Mouse (Mus musculus): ENCODE data around the gene Fgf22. TPM values are rescaled to one million over a fixed set of nuclear protein-coding genes. Genes with fewer than 3 reads are reported as not detected.

Gene Fgf22
- polyA plus RNA-seq (2012; rRNA removed) = 10.6 and 11.1 TPM in 2 replicates

- H3K4me3 ChIP-seq (replicated peaks; ENCODE audit: insufficient read depth, low read depth, low read length) = peak within 1 kb of the TSS; percentile 31
- 0 out of 2 replicates have a peak, but pooled peaks cover 4% of the 10 kb centered on the region for H3K4me1 ChIP-seq (ENCODE audit: control insufficient read depth, insufficient read depth, low read length)
- H3K27me3 ChIP-seq (ENCODE audit: control insufficient read depth, insufficient read depth, low read length) = no peaks in the 10 kb centered on the region
- no peak within 1 kb of the TSS for H3K27ac ChIP-seq (ENCODE audit: insufficient read depth, low read length)
- TF ChIP-seq POLR2A (IDR thresholded peaks at IDR 0.05; ENCODE audit: borderline replicate concordance, insufficient read depth, low read length) (no peak), CTCF (IDR thresholded peaks at IDR 0.05; ENCODE audit: borderline replicate concordance, insufficient read depth, low read depth, low read length) (no peak)
- peak; percentile 81 to 83 for DNase-seq
- WGBS = 3% methylated on average over 36 of the region's 36 CpGs
Measured at GRCm38 (mm10) chr10:79754856-79755516, at the start of gene Fgf22. Gene Fgf22 (plus strand): TSS chr10:79755076.

GRCm38 (mm10) chr10:79705951-79706350, 48.9 kb upstream of the Fgf22 start:
- WGBS = 33% methylated on average over 5 of the region's 5 CpGs
- H3K4me1 ChIP-seq (ENCODE audit: control insufficient read depth, insufficient read depth, low read length) = peaks cover 36% of the 10 kb centered on the region
- peak overlapping the region; percentile 96 for H3K27ac ChIP-seq (ENCODE audit: insufficient read depth, low read length)

GRCm38 (mm10) chr10:79706406-79707094, 48.3 kb upstream of the Fgf22 start:
- TF ChIP-seq CTCF (IDR thresholded peaks at IDR 0.05; ENCODE audit: borderline replicate concordance, insufficient read depth, low read depth, low read length) (no peak), POLR2A (IDR thresholded peaks at IDR 0.05; ENCODE audit: borderline replicate concordance, insufficient read depth, low read length) (no peak)
- H3K27ac ChIP-seq (ENCODE audit: insufficient read depth, low read length) = peak overlapping the region; percentile 96
- 3% methylated on average over 5 of the region's 5 CpGs for WGBS
- H3K27me3 ChIP-seq (ENCODE audit: control insufficient read depth, insufficient read depth, low read length) = no peaks in the 10 kb centered on the region
- H3K4me1 ChIP-seq (ENCODE audit: control insufficient read depth, insufficient read depth, low read length) = peaks cover 36% of the 10 kb centered on the region
- H3K4me3 ChIP-seq (replicated peaks; ENCODE audit: insufficient read depth, low read depth, low read length) = peak overlapping the region; percentile 90
- DNase-seq = peak; percentile 68 to 71

More at GRCm38 (mm10) chr10:79705951-79706350, 48.9 kb upstream of the Fgf22 start:
- no peak for TF ChIP-seq POLR2A (IDR thresholded peaks at IDR 0.05; ENCODE audit: borderline replicate concordance, insufficient read depth, low read length)
- TF ChIP-seq CTCF (IDR thresholded peaks at IDR 0.05; ENCODE audit: borderline replicate concordance, insufficient read depth, low read depth, low read length) = no peak
- Histone ChIP-seq H3K27me3 (ENCODE audit: control insufficient read depth, insufficient read depth, low read length) (no peaks in the 10 kb centered on the region), H3K4me3 (replicated peaks; ENCODE audit: insufficient read depth, low read depth, low read length) (peak overlapping the region; percentile 90)
- no peak for DNase-seq

- TF ChIP-seq CTCF (IDR thresholded peaks at IDR 0.05; ENCODE audit: borderline replicate concordance, insufficient read depth, low read depth, low read length) = no peak
- no peak for TF ChIP-seq POLR2A (IDR thresholded peaks at IDR 0.05; ENCODE audit: borderline replicate concordance, insufficient read depth, low read length)
- no peaks in the 10 kb centered on the region for H3K27me3 ChIP-seq (ENCODE audit: control insufficient read depth, insufficient read depth, low read length)
- peaks cover 36% of the 10 kb centered on the region for H3K4me1 ChIP-seq (ENCODE audit: control insufficient read depth, insufficient read depth, low read length)
- DNase-seq = peak; percentile 74 to 82
- H3K4me3 ChIP-seq (replicated peaks; ENCODE audit: insufficient read depth, low read depth, low read length) = peak overlapping the region; percentile 90
- WGBS = 14% methylated on average over 1 of the region's 1 CpGs
- peak overlapping the region; percentile 96 for H3K27ac ChIP-seq (ENCODE audit: insufficient read depth, low read length)
Measured at GRCm38 (mm10) chr10:79707162-79707561, 47.7 kb upstream of the Fgf22 start.

GRCm38 (mm10) chr10:79707759-79708158, 47.1 kb upstream of the Fgf22 start:
- DNase-seq = no peak
- WGBS = 33% methylated on average over 4 of the region's 4 CpGs
- H3K4me1 ChIP-seq (ENCODE audit: control insufficient read depth, insufficient read depth, low read length) = peaks cover 38% of the 10 kb centered on the region
- peak overlapping the region; percentile 96 for H3K27ac ChIP-seq (ENCODE audit: insufficient read depth, low read length)
- no peaks in the 10 kb centered on the region for H3K27me3 ChIP-seq (ENCODE audit: control insufficient read depth, insufficient read depth, low read length)
- peak overlapping the region; percentile 90 for H3K4me3 ChIP-seq (replicated peaks; ENCODE audit: insufficient read depth, low read depth, low read length)
- TF ChIP-seq CTCF (IDR thresholded peaks at IDR 0.05; ENCODE audit: borderline replicate concordance, insufficient read depth, low read depth, low read length) (no peak), POLR2A (IDR thresholded peaks at IDR 0.05; ENCODE audit: borderline replicate concordance, insufficient read depth, low read length) (no peak)

DNA sequence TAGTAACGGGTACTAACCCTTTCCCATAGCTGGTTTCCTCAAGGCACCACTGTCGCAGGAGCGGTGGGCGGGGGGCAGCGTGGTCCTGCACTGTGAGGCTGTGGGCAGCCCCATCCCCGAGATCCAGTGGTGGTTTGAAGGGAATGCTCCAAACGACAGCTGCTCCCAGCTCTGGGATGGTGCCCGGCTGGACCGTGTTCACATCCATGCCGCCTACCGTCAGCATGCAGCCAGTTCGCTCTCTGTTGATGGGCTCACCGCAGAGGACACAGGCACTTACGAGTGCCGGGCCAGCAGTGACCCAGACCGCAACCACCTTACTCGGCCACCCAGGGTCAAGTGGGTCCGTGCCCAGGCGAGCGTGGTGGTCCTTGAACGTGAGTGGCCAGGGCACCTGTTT, 46.2 kb upstream of the Fgf22 start:
- WGBS = 35% methylated on average over 21 of the region's 21 CpGs
- no peak for DNase-seq
- TF ChIP-seq CTCF (IDR thresholded peaks at IDR 0.05; ENCODE audit: borderline replicate concordance, insufficient read depth, low read depth, low read length) = no peak
- TF ChIP-seq POLR2A (IDR thresholded peaks at IDR 0.05; ENCODE audit: borderline replicate concordance, insufficient read depth, low read length) = no peak
- Histone ChIP-seq H3K27ac (ENCODE audit: insufficient read depth, low read length) (peak overlapping the region; percentile 3; the same call in 1 of the 2 replicates), H3K4me3 (replicated peaks; ENCODE audit: insufficient read depth, low read depth, low read length) (peak overlapping the region; percentile 16), H3K4me1 (ENCODE audit: control insufficient read depth, insufficient read depth, low read length) (peaks cover 39% of the 10 kb centered on the region), H3K27me3 (ENCODE audit: control insufficient read depth, insufficient read depth, low read length) (no peaks in the 10 kb centered on the region)

DNA sequence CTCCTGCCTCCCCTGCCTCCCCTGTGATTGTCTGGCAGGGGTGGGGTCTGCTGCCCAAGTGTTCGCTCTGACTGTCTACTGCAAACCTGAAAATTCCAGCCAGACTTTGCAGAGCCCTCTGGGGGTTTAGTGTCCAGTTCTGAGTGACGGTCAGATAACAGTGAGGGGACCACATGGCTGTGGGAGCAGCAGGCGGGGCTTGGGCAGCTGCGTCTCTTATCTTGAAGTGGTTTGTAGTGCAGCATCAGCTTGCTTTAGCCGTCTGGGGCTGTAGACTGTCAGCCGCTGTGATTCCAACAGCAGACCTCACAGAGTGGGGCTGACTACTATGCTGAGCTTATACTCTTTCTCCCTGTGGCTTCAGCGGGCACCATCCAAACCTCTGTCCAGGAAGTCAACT, 45.6 kb upstream of the Fgf22 start:
- Histone ChIP-seq H3K27ac (ENCODE audit: insufficient read depth, low read length) (peak overlapping the region; percentile 3; the same call in 1 of the 2 replicates), H3K4me3 (replicated peaks; ENCODE audit: insufficient read depth, low read depth, low read length) (no peak overlapping the region), H3K27me3 (ENCODE audit: control insufficient read depth, insufficient read depth, low read length) (no peaks in the 10 kb centered on the region), H3K4me1 (ENCODE audit: control insufficient read depth, insufficient read depth, low read length) (peaks cover 39% of the 10 kb centered on the region)
- TF ChIP-seq CTCF (IDR thresholded peaks at IDR 0.05; ENCODE audit: borderline replicate concordance, insufficient read depth, low read depth, low read length) = no peak
- no peak for DNase-seq
- 60% methylated on average over 7 of the region's 7 CpGs for WGBS

DNA sequence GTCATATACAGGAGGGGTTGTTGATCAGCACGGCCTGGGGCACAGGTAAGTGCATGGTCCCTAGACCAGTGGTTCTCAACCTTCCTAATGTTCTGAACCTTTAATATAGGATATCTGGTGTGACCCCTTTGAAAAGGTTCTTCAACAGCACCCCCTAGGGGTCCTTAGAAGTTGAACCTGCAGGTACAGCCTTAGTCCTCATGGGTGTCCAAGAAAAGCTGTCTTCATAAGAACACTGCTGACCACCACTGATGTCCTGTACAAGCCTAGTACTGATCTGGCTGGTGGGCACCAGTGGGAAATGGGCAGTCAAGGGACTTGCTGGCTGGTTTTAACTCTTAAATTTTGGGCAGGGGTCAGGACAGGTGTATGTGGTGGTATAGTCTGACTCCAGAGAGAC, 42.8 kb upstream of the Fgf22 start:
- TF ChIP-seq CTCF (IDR thresholded peaks at IDR 0.05; ENCODE audit: borderline replicate concordance, insufficient read depth, low read depth, low read length) (no peak; the same call in 1 of the 2 replicates), POLR2A (IDR thresholded peaks at IDR 0.05; ENCODE audit: borderline replicate concordance, insufficient read depth, low read length) (no peak)
- Histone ChIP-seq H3K27ac (ENCODE audit: insufficient read depth, low read length) (no peak overlapping the region), H3K4me1 (ENCODE audit: control insufficient read depth, insufficient read depth, low read length) (peaks cover 34% of the 10 kb centered on the region), H3K27me3 (ENCODE audit: control insufficient read depth, insufficient read depth, low read length) (no peaks in the 10 kb centered on the region), H3K4me3 (replicated peaks; ENCODE audit: insufficient read depth, low read depth, low read length) (no peak overlapping the region)
- WGBS = 89% methylated on average over 1 of the region's 1 CpGs
- DNase-seq = no peak

Data from cerebellum, adult 2 months (tissue).